8 mouse cellular contexts compared by ENCODE assay signal in genomic region chr3:90464552-90465080, GRCm38 (mm10). TPM values are rescaled to one million over a fixed set of nuclear protein-coding genes. Genes with fewer than 3 reads are reported as not detected.
DNase-seq lines count a peak whose midpoint lies in the region; ATAC-seq lines count a peak whose summit lies in the region.

No protein-coding gene starts in this region.

- DNase-seq in adrenal gland, adult 8-10 months, result peak; percentile 55
- DNase-seq in embryo, embryonic 11 days, result peak; percentile 33
- peak; percentile 49 for DNase-seq in limb, embryonic 10.5 days (ENCODE audit: low spot score)
- DNase-seq in mesoderm, embryonic 11.5 days (ENCODE audit: low read depth, low spot score), result peak; percentile 17
- no peak for DNase-seq in cerebellum, adult 18-20 months
- DNase-seq in MN1 (ENCODE audit: low spot score), result no peak

- no peak for ATAC-seq in heart, embryonic 14.5 days (ENCODE audit: insufficient number of reproducible peaks, insufficient read depth, low FRiP score, low read depth)
- no peak for ATAC-seq in CD4-positive, CD25-positive, alpha-beta regulatory T cell, adult 4 months

- H3K9me3 ChIP-seq in heart, embryonic 14.5 days (ENCODE audit: control insufficient read depth, low read length), result no peaks in the 10 kb centered on the region
- H3K9me3 ChIP-seq in limb, embryonic 10.5 days (replicated peaks), result no peaks in the 10 kb centered on the region

- no peaks in the 10 kb centered on the region for H3K36me3 ChIP-seq in heart, embryonic 14.5 days (ENCODE audit: control insufficient read depth, insufficient read depth, low read length)
- no peaks in the 10 kb centered on the region for H3K36me3 ChIP-seq in limb, embryonic 10.5 days

- 0 out of 4 replicates have a peak overlapping the region, but pooled peaks of 1 of the 2 experiments have one; percentile 19 for H3K27ac ChIP-seq in heart, embryonic 14.5 days (replicated peaks in 1 of 2; ENCODE audit: control insufficient read depth in 1 of 2, insufficient read depth in 1 of 2, low read depth in 2 of 2, low read length in 2 of 2)
- H3K27ac ChIP-seq in limb, embryonic 10.5 days, result peak overlapping the region; percentile 68

- peaks cover 20% of the 10 kb centered on the region for H3K27me3 ChIP-seq in heart, embryonic 14.5 days (ENCODE audit: control insufficient read depth, insufficient read depth, low read length)
- peaks cover 65% of the 10 kb centered on the region for H3K27me3 ChIP-seq in limb, embryonic 10.5 days (ENCODE audit: low read depth, poor library complexity, severe bottlenecking)

- H3K4me1 ChIP-seq in heart, embryonic 14.5 days (ENCODE audit: control insufficient read depth in 2 of 2, insufficient read depth in 2 of 2, low read length in 2 of 2), result peaks cover 4 to 11% of the 10 kb centered on the region in 2 experiments; a peak in 2 of 4 replicates
- peaks cover 22% of the 10 kb centered on the region for H3K4me1 ChIP-seq in limb, embryonic 10.5 days

- peak overlapping the region; percentile 93 for H3K4me2 ChIP-seq in heart, embryonic 14.5 days (ENCODE audit: low read length)

- peak overlapping the region; percentile 58 to 60 for H3K4me3 ChIP-seq in heart, embryonic 14.5 days (ENCODE audit: control insufficient read depth in 1 of 2, insufficient read depth in 1 of 2, low read depth in 1 of 2, low read length in 2 of 2)
- peak overlapping the region; percentile 58 for H3K4me3 ChIP-seq in limb, embryonic 10.5 days

- peak overlapping the region; percentile 73 for H3K9ac ChIP-seq in heart, embryonic 14.5 days (ENCODE audit: low read length)

- WGBS in heart, embryonic 14.5 days, result 14% methylated on average over 37 of the region's 37 CpGs
- WGBS in limb, embryonic 10.5 days, result 11% methylated on average over 37 of the region's 37 CpGs

RNA-seq across cellular contexts. Expression of gene Npr1, which starts 1.1 kb away (rescaled TPM):
- total RNA-seq in adrenal gland, adult 8-10 months (2022), result 100 to 1,000 TPM; 316 to 460 (median 368) TPM
- polyA plus RNA-seq in heart, embryonic 14.5 days (2014; fragmentation: Nextera tagmentation; extraction: Ambion mirVana), result 11.6 and 11.8 TPM in 2 replicates
- 3.5 and 4.7 TPM in 2 replicates for polyA plus RNA-seq in limb, embryonic 10.5 days (2016; fragmentation: Nextera tagmentation; extraction: Ambion mirVana)
- polyA plus RNA-seq in CD4-positive, CD25-positive, alpha-beta regulatory T cell, adult 4 months (2017; shearing (Covaris generic)), result not detected

RNA-seq across cellular contexts. Expression of gene Ilf2, which starts 11.3 kb away (rescaled TPM):
- total RNA-seq in adrenal gland, adult 8-10 months (2022), result 10 to 100 TPM; 58.9 to 75.2 (median 67.3) TPM
- 110 and 112 TPM in 2 replicates for polyA plus RNA-seq in heart, embryonic 14.5 days (2014; fragmentation: Nextera tagmentation; extraction: Ambion mirVana)
- 374 and 379 TPM in 2 replicates for polyA plus RNA-seq in limb, embryonic 10.5 days (2016; fragmentation: Nextera tagmentation; extraction: Ambion mirVana)
- 100 to 1,000 TPM; 113 to 125 TPM for polyA plus RNA-seq in CD4-positive, CD25-positive, alpha-beta regulatory T cell, adult 4 months (2017; shearing (Covaris generic))

RNA-seq across cellular contexts. Expression of gene Snapin, which starts 26.2 kb away (rescaled TPM):
- total RNA-seq in adrenal gland, adult 8-10 months (2022), result 100 to 1,000 TPM in 1 of 4 experiments, 10 to 100 TPM in 3; 73.3 to 105 (median 83.4) TPM
- polyA plus RNA-seq in heart, embryonic 14.5 days (2014; fragmentation: Nextera tagmentation; extraction: Ambion mirVana), result 83.8 and 89.3 TPM in 2 replicates
- polyA plus RNA-seq in limb, embryonic 10.5 days (2016; fragmentation: Nextera tagmentation; extraction: Ambion mirVana), result 49.1 and 60.3 TPM in 2 replicates
- polyA plus RNA-seq in CD4-positive, CD25-positive, alpha-beta regulatory T cell, adult 4 months (2017; shearing (Covaris generic)), result 10 to 100 TPM; 60.4 to 65.0 TPM

RNA-seq across cellular contexts. Expression of gene Ints3, which starts 31.2 kb away (rescaled TPM):
- total RNA-seq in adrenal gland, adult 8-10 months (2022), result 100 to 1,000 TPM; 107 to 119 (median 110) TPM
- polyA plus RNA-seq in heart, embryonic 14.5 days (2014; fragmentation: Nextera tagmentation; extraction: Ambion mirVana), result 21.0 and 22.1 TPM in 2 replicates
- 53.3 and 53.5 TPM in 2 replicates for polyA plus RNA-seq in limb, embryonic 10.5 days (2016; fragmentation: Nextera tagmentation; extraction: Ambion mirVana)
- polyA plus RNA-seq in CD4-positive, CD25-positive, alpha-beta regulatory T cell, adult 4 months (2017; shearing (Covaris generic)), result 10 to 100 TPM; 16.9 to 17.9 TPM

RNA-seq across cellular contexts. Expression of gene Chtop, which starts 44.7 kb away (rescaled TPM):
- 100 to 1,000 TPM; 114 to 130 (median 125) TPM for total RNA-seq in adrenal gland, adult 8-10 months (2022)
- polyA plus RNA-seq in heart, embryonic 14.5 days (2014; fragmentation: Nextera tagmentation; extraction: Ambion mirVana), result 60.2 and 65.7 TPM in 2 replicates
- 175 and 194 TPM in 2 replicates for polyA plus RNA-seq in limb, embryonic 10.5 days (2016; fragmentation: Nextera tagmentation; extraction: Ambion mirVana)
- 10 to 100 TPM; 50.3 to 57.9 TPM for polyA plus RNA-seq in CD4-positive, CD25-positive, alpha-beta regulatory T cell, adult 4 months (2017; shearing (Covaris generic))

Comparison
In these comparisons a context has a peak if more than half of its experiments do, and no peak if none do; other contexts are left out.
1. DNase-seq: peak in adrenal gland, adult 8-10 months (single experiment), embryo, embryonic 11 days (single experiment), limb, embryonic 10.5 days (single experiment) and mesoderm, embryonic 11.5 days (single experiment); none in cerebellum, adult 18-20 months (0 of 2) and MN1 (single experiment).